Mouse (Mus musculus) lung, postnatal 14 days (tissue): ENCODE measurements around the gene Itgb7.

Experiments
- DNase-seq: peaks from one replicate; pipeline ENCODE4 v3.0.0; 2021

The Itgb7 gene

GRCm38 (mm10) chr15:102192271-102192812 lies 39.4 kb downstream of the Itgb7 start:
- DNase-seq, result no peak

GRCm38 (mm10) chr15:102191699-102192098 lies 40.0 kb downstream of the Itgb7 start:
- no peak for DNase-seq

GRCm38 (mm10) chr15:102188883-102189282 lies 42.9 kb downstream of the Itgb7 start:
- DNase-seq, result no peak

- DNase-seq, result peak; percentile 68
These were observed 43.6 kb downstream of the Itgb7 start for GRCm38 (mm10) chr15:102188096-102188495.

DNA sequence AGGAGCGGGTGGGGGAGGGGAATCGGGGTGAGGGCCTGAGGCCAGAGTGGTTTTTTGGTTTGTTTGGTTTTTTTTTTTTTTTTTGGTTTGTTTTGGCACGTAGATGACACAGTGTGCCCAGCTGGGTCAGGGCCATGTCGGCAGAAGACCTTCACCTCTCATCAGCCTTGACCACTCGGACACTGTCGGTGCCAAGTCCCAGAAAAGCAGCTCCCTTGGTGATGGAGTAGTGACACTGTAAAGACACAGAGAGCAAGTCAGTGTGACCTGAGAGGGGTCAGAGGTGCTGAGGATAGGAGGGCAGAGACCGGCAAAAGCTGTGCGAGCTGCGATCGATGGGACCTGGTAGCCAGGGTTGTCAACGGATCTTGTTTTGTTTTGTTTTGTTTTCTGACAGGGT lies 45.5 kb downstream of the Itgb7 start:
- DNase-seq, result no peak

DNA sequence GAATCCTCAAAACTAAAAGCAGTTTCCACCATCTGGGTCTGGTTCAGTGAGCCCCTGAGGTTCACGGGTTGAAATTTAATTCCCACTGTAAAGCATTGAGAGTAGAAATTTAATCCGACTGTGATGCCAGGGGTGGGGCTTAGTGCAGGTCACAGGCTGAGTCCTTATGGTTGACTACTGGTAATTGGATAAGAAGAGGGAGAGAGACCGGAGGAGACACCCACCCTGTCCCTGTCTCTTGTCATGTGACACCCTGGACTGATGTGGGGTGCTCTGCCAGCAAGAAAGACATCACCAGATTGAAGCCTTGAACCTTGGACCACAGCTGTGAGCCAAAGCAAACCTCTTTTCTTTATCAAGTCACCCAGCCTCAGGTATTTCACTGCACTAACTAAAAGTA lies 48.7 kb downstream of the Itgb7 start:
- DNase-seq, result no peak

DNA sequence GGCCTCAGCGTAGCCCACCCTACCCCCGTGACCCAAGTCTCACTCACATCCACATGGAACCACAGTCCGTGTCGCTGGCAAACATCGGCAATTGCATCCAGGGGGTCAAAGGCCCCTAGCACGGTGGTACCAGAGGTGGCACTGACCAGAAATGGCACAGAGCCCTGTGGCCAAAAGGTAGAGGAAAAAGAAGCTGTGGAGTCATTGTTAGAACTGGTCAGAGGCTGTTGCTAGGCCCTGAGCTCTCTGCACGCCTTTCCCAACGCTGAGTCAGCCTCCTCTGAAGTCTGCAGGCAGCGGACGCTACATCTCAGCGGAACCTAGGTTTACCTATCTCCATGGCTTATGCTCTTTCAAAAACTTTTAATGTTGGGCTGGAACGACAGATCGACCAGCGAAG lies 51.8 kb downstream of the Itgb7 start:
- no peak for DNase-seq

DNA sequence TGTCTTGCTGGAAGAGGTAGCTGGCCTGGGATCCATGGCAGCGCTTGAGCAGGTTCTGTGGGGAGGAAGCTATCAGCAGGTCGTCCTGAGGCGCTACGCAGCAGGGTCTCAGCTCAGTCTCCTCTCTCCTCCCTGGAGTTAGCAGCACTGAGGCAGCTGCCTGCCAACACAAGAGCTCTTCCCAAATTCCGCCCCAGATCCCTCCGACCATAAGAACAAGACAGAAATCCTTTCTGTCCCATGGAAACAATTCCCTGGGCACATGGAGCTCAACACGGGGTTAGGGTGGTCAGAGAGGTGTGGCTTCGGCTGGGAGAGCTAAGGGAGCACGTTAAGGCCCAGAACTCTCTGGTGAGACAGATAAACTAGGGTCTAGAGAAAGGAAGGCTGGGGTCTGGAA lies 52.6 kb downstream of the Itgb7 start:
- no peak for DNase-seq

GRCm38 (mm10) chr15:102178279-102178678 lies 53.5 kb downstream of the Itgb7 start:
- DNase-seq, result peak; percentile 90

DNA sequence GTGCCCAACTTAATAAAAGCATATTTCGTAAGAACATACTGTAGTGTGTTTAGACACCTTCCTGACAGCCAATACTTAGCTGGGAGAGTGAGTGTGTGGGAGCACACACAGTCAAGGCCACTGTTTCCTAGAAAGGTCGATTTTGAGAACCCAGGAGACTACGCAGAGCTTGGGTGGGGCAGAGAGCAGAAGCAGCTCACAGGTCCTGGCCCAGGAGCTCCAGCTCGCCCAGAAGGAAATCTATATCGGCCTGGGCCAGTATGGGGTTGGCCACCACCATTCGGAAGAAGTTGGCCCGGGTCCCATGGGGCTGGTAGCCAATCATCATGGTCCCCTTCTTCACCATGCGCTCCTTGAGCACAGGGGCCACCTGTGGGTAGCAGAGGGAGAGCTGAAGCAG lies 54.3 kb downstream of the Itgb7 start:
- no peak for DNase-seq

- DNase-seq, result no peak
These were observed 55.0 kb downstream of the Itgb7 start for GRCm38 (mm10) chr15:102176571-102177316.

GRCm38 (mm10) chr15:102175736-102176319 lies 55.9 kb downstream of the Itgb7 start:
- DNase-seq, result no peak

DNA sequence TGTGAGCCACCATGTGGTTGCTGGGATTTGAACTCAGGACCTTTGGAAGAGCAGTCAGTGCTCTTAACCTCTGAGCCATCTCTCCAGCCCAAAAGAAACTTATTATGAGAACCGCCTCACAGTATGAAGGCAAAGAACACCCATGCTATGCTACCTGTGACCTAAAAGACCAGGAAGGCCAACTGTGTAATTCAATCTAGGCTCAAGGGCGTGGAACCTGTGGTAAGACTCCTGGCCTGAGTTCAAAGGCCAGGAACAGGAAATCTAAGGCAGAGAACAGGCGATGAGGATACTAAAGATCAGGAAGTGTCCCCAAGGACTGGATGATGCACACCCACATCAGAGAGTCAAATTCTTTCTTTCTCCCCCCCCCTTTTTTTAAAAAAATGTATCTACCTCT lies 58.2 kb downstream of the Itgb7 start:
- DNase-seq, result no peak

DNA sequence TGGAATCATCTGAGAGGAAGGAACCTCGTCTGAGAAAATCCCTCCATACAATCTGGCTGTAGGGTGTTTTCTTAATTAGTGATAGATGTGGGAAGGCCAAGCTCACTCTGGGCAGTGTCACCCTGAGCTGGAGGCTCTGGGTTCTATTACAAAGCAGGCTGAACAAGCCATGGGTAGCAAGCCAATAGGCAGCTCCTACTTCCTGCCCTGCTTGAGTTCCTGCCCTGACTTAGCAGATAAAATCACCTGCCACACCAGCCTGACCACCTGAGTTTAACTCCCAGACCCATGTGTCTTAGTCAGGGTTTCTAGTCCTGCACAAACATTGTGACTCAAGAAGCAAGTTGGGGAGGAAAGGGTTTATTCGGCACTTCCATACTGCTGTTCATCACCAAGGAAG lies 62.7 kb downstream of the Itgb7 start:
- no peak for DNase-seq

GRCm38 (mm10) chr15:102167620-102168021 lies 64.1 kb downstream of the Itgb7 start:
- DNase-seq, result peak; percentile 52
